9 mouse cellular contexts compared by ENCODE assay signal in the genomic region with DNA sequence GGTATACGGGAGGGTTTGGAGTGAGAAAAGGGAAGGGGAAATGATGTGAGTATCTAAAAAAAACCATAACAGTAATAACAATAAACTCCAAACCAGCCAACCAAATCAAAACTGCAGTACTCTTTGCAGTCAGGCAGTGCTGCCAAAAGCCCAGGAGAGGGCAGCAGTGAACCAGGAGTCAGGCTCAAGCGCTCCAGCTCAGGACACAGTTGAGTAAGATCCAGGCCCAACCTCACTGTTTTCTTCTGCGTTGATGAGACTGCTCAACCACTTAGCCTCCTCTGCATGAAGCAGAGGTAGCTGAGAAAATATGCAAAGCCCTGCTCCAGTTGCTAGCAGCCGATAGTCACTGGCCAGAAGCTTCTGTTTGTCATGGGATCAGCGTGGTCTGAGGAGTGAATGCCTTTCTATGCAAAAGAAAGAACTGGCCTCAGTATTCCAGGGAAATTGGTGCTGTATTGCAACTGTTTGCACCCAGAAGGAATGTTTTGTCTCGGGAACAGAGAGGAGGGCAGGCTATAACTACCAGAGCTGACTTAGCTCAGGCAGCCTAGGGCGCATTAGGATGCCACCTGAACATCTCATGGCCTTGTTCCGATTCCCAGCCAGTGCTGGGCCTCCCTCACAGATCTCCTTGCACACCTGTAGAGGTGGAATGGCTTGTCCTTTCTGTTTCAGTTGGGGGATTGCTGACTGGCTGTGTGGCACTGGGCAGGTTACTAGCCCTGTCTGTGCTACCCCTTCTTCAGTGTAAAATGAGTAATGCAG. TPM values are rescaled to one million over a fixed set of nuclear protein-coding genes. Genes with fewer than 3 reads are reported as not detected.
A peak's percentile ranks its signal among the peaks of the same experiment; 100 is the strongest.
DNase-seq lines count a peak whose midpoint lies in the region; ATAC-seq and TF ChIP-seq lines count a peak whose summit lies in the region.
"Had no signal": no experiment of that assay in that cellular context is flagged by ENCODE, and none has a peak within 500 bp of the region (broad histone marks: within the 10 kb centered on the region; RNA-seq: fewer than 3 reads in every experiment).

No protein-coding gene starts in this region.

- peak; percentile 88 for DNase-seq in 3T3-L1 (ENCODE audit: low read depth, low spot score)
- DNase-seq in adipocyte (ENCODE audit: low spot score) = peak; percentile 90
- DNase-seq in gastrocnemius, postnatal 14 days = peak; percentile 56
- peak; percentile 67 for DNase-seq in left cerebral cortex, postnatal 4 days
- DNase-seq in spleen, postnatal 36 days (ENCODE audit: low spot score in 2 of 2) = peak; percentile 37 to 51

- no peak for TF ChIP-seq POLR2A in cortical plate, adult 2 months (IDR thresholded peaks at IDR 0.05; ENCODE audit: extremely low read depth, insufficient read depth, low read length)

- no peak overlapping the region for H3K4me2 ChIP-seq in intestine, postnatal 0 days (replicated peaks; ENCODE audit: low read depth)
- no peak overlapping the region for H3K4me2 ChIP-seq in midbrain, embryonic 16.5 days (ENCODE audit: low read length)
- H3K4me2 ChIP-seq: embryonic facial prominence, embryonic 13.5 days had no signal

- H3K27me3 ChIP-seq in intestine, postnatal 0 days (replicated peaks; ENCODE audit: control insufficient read depth, insufficient read depth, low read length) = no peaks in the 10 kb centered on the region
- no peaks in the 10 kb centered on the region for H3K27me3 ChIP-seq in midbrain, embryonic 16.5 days (ENCODE audit: control insufficient read depth, insufficient read depth, low read depth, low read length)
- H3K27me3 ChIP-seq: embryonic facial prominence, embryonic 13.5 days had no signal

- no peaks in the 10 kb centered on the region for H3K9me3 ChIP-seq in intestine, postnatal 0 days (ENCODE audit: control insufficient read depth)
- H3K9me3 ChIP-seq in midbrain, embryonic 16.5 days (replicated peaks; ENCODE audit: control insufficient read depth, low read length, poor library complexity, severe bottlenecking) = no peaks in the 10 kb centered on the region
- H3K9me3 ChIP-seq: embryonic facial prominence, embryonic 13.5 days had no signal

- intact Hi-C loops in gastrocnemius, postnatal 14 days (cut with DNase I; ENCODE audit: low total_unique reads) = loop anchor here (2.0 kb wide), 1 partner anchor 169 kb away; no protein-coding TSS in a partner anchor
- intact Hi-C loops in left cerebral cortex, postnatal 4 days (cut with DNase I) = loop anchor here (2.0 kb wide), 1 partner anchor 169 kb away; no protein-coding TSS in a partner anchor

- no peaks in the 10 kb centered on the region for H3K36me3 ChIP-seq in intestine, postnatal 0 days (ENCODE audit: control insufficient read depth, insufficient read depth)
- no peaks in the 10 kb centered on the region for H3K36me3 ChIP-seq in midbrain, embryonic 16.5 days (ENCODE audit: control insufficient read depth, insufficient read depth, low read length)
- H3K36me3 ChIP-seq: embryonic facial prominence, embryonic 13.5 days had no signal

- peak; percentile 98 for TF ChIP-seq CTCF in cortical plate, adult 2 months (IDR thresholded peaks at IDR 0.05; ENCODE audit: extremely low read depth, insufficient read depth, low read length)
- TF ChIP-seq CTCF in intestine, postnatal 0 days (IDR thresholded peaks at IDR 0.05; ENCODE audit: low read depth) = peak; percentile 94

- H3K4me1 ChIP-seq in cortical plate, adult 2 months (ENCODE audit: control insufficient read depth, insufficient read depth, low read length) = no peaks in the 10 kb centered on the region
- no peaks in the 10 kb centered on the region for H3K4me1 ChIP-seq in intestine, postnatal 0 days (replicated peaks; ENCODE audit: control insufficient read depth, insufficient read depth, low read length)
- H3K4me1 ChIP-seq in midbrain, embryonic 16.5 days (ENCODE audit: control insufficient read depth, insufficient read depth, low read length) = no peaks in the 10 kb centered on the region
- H3K4me1 ChIP-seq: embryonic facial prominence, embryonic 13.5 days had no signal

- 38% methylated on average over 8 of the region's 8 CpGs for WGBS in intestine, postnatal 0 days
- 43% methylated on average over 8 of the region's 8 CpGs for WGBS in midbrain, embryonic 16.5 days

- no peak for ATAC-seq in intestine, postnatal 0 days
- ATAC-seq in midbrain, embryonic 16.5 days = peak; percentile 89

- H3K9ac ChIP-seq in intestine, postnatal 0 days (ENCODE audit: low read depth, low read length) = no peak overlapping the region
- H3K9ac ChIP-seq in midbrain, embryonic 16.5 days (ENCODE audit: low read depth, low read length) = 0 out of 2 replicates have a peak overlapping the region, but pooled peaks have one; percentile 34
- H3K9ac ChIP-seq: embryonic facial prominence, embryonic 13.5 days had no signal

- no peak overlapping the region for H3K4me3 ChIP-seq in cortical plate, adult 2 months (ENCODE audit: insufficient read depth, low read length)
- H3K4me3 ChIP-seq in intestine, postnatal 0 days (ENCODE audit: low read depth, low read length) = no peak overlapping the region
- H3K4me3 ChIP-seq in midbrain, embryonic 16.5 days (ENCODE audit: low read depth, low read length) = no peak overlapping the region
- H3K4me3 ChIP-seq: embryonic facial prominence, embryonic 13.5 days had no signal

- H3K27ac ChIP-seq in cortical plate, adult 2 months (ENCODE audit: insufficient read depth, low read length) = no peak overlapping the region
- H3K27ac ChIP-seq in intestine, postnatal 0 days (ENCODE audit: low read depth, low read length) = no peak overlapping the region
- H3K27ac ChIP-seq in midbrain, embryonic 16.5 days (ENCODE audit: low read length) = no peak overlapping the region
- H3K27ac ChIP-seq: embryonic facial prominence, embryonic 13.5 days had no signal

RNA-seq across cellular contexts. Expression of a gene that starts 53.3 kb away (rescaled TPM):
- polyA plus RNA-seq in cortical plate, adult 2 months (2012; rRNA removed) = 144 and 149 TPM in 2 replicates
- total RNA-seq in gastrocnemius, postnatal 14 days (2021) = 10 to 100 TPM; 22.2 to 22.4 TPM
- 16.2 and 17.3 TPM in 2 replicates for polyA plus RNA-seq in intestine, postnatal 0 days (2015; fragmentation: Nextera tagmentation; extraction: Ambion mirVana)
- 100 to 1,000 TPM in 1 of 2 experiments, 10 to 100 TPM in 1; 96.4 to 110 TPM for total RNA-seq in left cerebral cortex, postnatal 4 days (2021)
- 40.1 and 40.3 TPM in 2 replicates for polyA plus RNA-seq in midbrain, embryonic 16.5 days (2015; fragmentation: Nextera tagmentation; extraction: Ambion mirVana)
